Mouse (Mus musculus) megakaryocyte, embryonic 14.5 days (primary cell): ENCODE measurements around the gene Minpp1.

Experiments used
- FLI1 ChIP-seq: IDR thresholded peaks from 2 replicates; pipeline ENCODE4 v1.6.1; 2012; ENCODE audit warnings: low read length, inconsistent platforms, mixed read lengths
- GATA1 ChIP-seq: IDR thresholded peaks from 3 replicates; pipeline ENCODE4 v1.6.1; 2012; ENCODE audit warnings: mixed read lengths, low read length, inconsistent platforms, borderline replicate concordance

GRCm38 (mm10) chr19:32493471-32493870, 7.9 kb downstream of the Minpp1 start:
- TF ChIP-seq FLI1 = no peak
- no peak for TF ChIP-seq GATA1
